ENCODE assay signal across 8 mouse cellular contexts in genomic region chr11:99023094-99023493, GRCm38 (mm10). TPM values are rescaled to one million over a fixed set of nuclear protein-coding genes. Genes with fewer than 3 reads are reported as not detected.
DNase-seq lines count a peak whose midpoint lies in the region; ATAC-seq lines count a peak whose summit lies in the region.

No protein-coding gene starts in this region.

- peaks cover 17% of the 10 kb centered on the region for H3K4me1 ChIP-seq in kidney, embryonic 14.5 days (ENCODE audit: control insufficient read depth, insufficient read depth, low read length)
- peaks cover 18% of the 10 kb centered on the region for H3K4me1 ChIP-seq in hindbrain, embryonic 12.5 days
- H3K4me1 ChIP-seq in midbrain, embryonic 13.5 days (replicated peaks): peaks cover 24% of the 10 kb centered on the region

- H3K4me3 ChIP-seq in kidney, embryonic 14.5 days (ENCODE audit: low read length): peak overlapping the region; percentile 76
- peak overlapping the region; percentile 69 for H3K4me3 ChIP-seq in hindbrain, embryonic 12.5 days
- peak overlapping the region; percentile 62 for H3K4me3 ChIP-seq in midbrain, embryonic 13.5 days (replicated peaks)

- no peak for ATAC-seq in kidney, embryonic 14.5 days (ENCODE audit: low FRiP score, low TSS enrichment)
- no peak for ATAC-seq in hindbrain, embryonic 12.5 days (ENCODE audit: low FRiP score)
- no peak for ATAC-seq in midbrain, embryonic 13.5 days
- ATAC-seq in inflammation-experienced regulatory T-cells, adult 6 months: no peak

- no peak for DNase-seq in kidney, adult 8-10 months
- peak; percentile 25 for DNase-seq in MEL-GATA-1-ER (ENCODE audit: extremely low read depth, low read depth)
- DNase-seq in retina, embryonic 14.5 days (ENCODE audit: low spot score): no peak
- no peak for DNase-seq in kidney, adult 9 months

- peak overlapping the region; percentile 80 for H3K9ac ChIP-seq in kidney, embryonic 14.5 days (ENCODE audit: low read depth, low read length)
- H3K9ac ChIP-seq in hindbrain, embryonic 12.5 days: peak overlapping the region; percentile 69
- peak overlapping the region; percentile 70 for H3K9ac ChIP-seq in midbrain, embryonic 13.5 days (replicated peaks)

- peak overlapping the region; percentile 38 for H3K4me2 ChIP-seq in kidney, embryonic 14.5 days (replicated peaks; ENCODE audit: low read depth, low read length)
- H3K4me2 ChIP-seq in hindbrain, embryonic 12.5 days (replicated peaks): peak overlapping the region; percentile 72
- H3K4me2 ChIP-seq in midbrain, embryonic 13.5 days (replicated peaks): peak overlapping the region; percentile 73

- no peaks in the 10 kb centered on the region for H3K27me3 ChIP-seq in kidney, embryonic 14.5 days (ENCODE audit: control insufficient read depth, insufficient read depth, low read length)
- no peaks in the 10 kb centered on the region for H3K27me3 ChIP-seq in hindbrain, embryonic 12.5 days
- H3K27me3 ChIP-seq in midbrain, embryonic 13.5 days: no peaks in the 10 kb centered on the region

- peaks cover 39% of the 10 kb centered on the region for H3K36me3 ChIP-seq in kidney, embryonic 14.5 days (ENCODE audit: control insufficient read depth, insufficient read depth, low read length)
- peaks cover 19% of the 10 kb centered on the region for H3K36me3 ChIP-seq in hindbrain, embryonic 12.5 days
- peaks cover 7% of the 10 kb centered on the region; the same call in 1 of the 2 replicates for H3K36me3 ChIP-seq in midbrain, embryonic 13.5 days

- 4% methylated on average over 4 of the region's 4 CpGs for WGBS in kidney, embryonic 14.5 days
- 11% methylated on average over 4 of the region's 4 CpGs for WGBS in hindbrain, embryonic 12.5 days
- WGBS in midbrain, embryonic 13.5 days: 9% methylated on average over 4 of the region's 4 CpGs

- H3K27ac ChIP-seq in kidney, embryonic 14.5 days (ENCODE audit: low read depth, low read length): peak overlapping the region; percentile 77; the same call in 1 of the 2 replicates
- peak overlapping the region; percentile 8; the same call in 1 of the 2 replicates for H3K27ac ChIP-seq in hindbrain, embryonic 12.5 days
- no peak overlapping the region for H3K27ac ChIP-seq in midbrain, embryonic 13.5 days

- no peaks in the 10 kb centered on the region for H3K9me3 ChIP-seq in kidney, embryonic 14.5 days (ENCODE audit: control insufficient read depth, low read length)
- no peaks in the 10 kb centered on the region for H3K9me3 ChIP-seq in hindbrain, embryonic 12.5 days (replicated peaks)
- H3K9me3 ChIP-seq in midbrain, embryonic 13.5 days: no peaks in the 10 kb centered on the region

RNA-seq across cellular contexts. Expression of gene Top2a, which starts 0.9 kb away (rescaled TPM):
- polyA plus RNA-seq in kidney, embryonic 14.5 days (2014; fragmentation: Nextera tagmentation; extraction: Ambion mirVana): 284 and 300 TPM in 2 replicates
- polyA plus RNA-seq in hindbrain, embryonic 12.5 days (2016; fragmentation: Nextera tagmentation; extraction: Ambion mirVana): 195 and 199 TPM in 2 replicates
- polyA plus RNA-seq in midbrain, embryonic 13.5 days (2015; fragmentation: Nextera tagmentation; extraction: Ambion mirVana): 118 and 125 TPM in 2 replicates
- 100 to 1,000 TPM in 1 of 3 experiments, 10 to 100 TPM in 2; 34.9 to 332 (median 36.3) TPM for polyA plus RNA-seq in inflammation-experienced regulatory T-cells, adult 6 months (2017; shearing (Covaris generic))

RNA-seq across cellular contexts. Expression of gene Igfbp4, which starts 17.9 kb away (rescaled TPM):
- 421 and 542 TPM in 2 replicates for polyA plus RNA-seq in kidney, embryonic 14.5 days (2014; fragmentation: Nextera tagmentation; extraction: Ambion mirVana)
- 428 and 445 TPM in 2 replicates for polyA plus RNA-seq in hindbrain, embryonic 12.5 days (2016; fragmentation: Nextera tagmentation; extraction: Ambion mirVana)
- 120 and 125 TPM in 2 replicates for polyA plus RNA-seq in midbrain, embryonic 13.5 days (2015; fragmentation: Nextera tagmentation; extraction: Ambion mirVana)
- polyA plus RNA-seq in inflammation-experienced regulatory T-cells, adult 6 months (2017; shearing (Covaris generic)): 10 to 100 TPM in 2 of 3 experiments, under 1 TPM in 1; 0.09 to 20.6 (median 14.8) TPM

RNA-seq across cellular contexts. Expression of gene Gjd3, which starts 40.3 kb away (rescaled TPM):
- 0.64 TPM in 1 of 2 replicates, not detected in the other for polyA plus RNA-seq in kidney, embryonic 14.5 days (2014; fragmentation: Nextera tagmentation; extraction: Ambion mirVana)
- 0.88 and 1.1 TPM in 2 replicates for polyA plus RNA-seq in hindbrain, embryonic 12.5 days (2016; fragmentation: Nextera tagmentation; extraction: Ambion mirVana)
- polyA plus RNA-seq in midbrain, embryonic 13.5 days (2015; fragmentation: Nextera tagmentation; extraction: Ambion mirVana): 0.58 and 0.99 TPM in 2 replicates
- not detected for polyA plus RNA-seq in inflammation-experienced regulatory T-cells, adult 6 months (2017; shearing (Covaris generic))
